Mouse (Mus musculus): ENCODE results near the gene Amn.

DNA sequence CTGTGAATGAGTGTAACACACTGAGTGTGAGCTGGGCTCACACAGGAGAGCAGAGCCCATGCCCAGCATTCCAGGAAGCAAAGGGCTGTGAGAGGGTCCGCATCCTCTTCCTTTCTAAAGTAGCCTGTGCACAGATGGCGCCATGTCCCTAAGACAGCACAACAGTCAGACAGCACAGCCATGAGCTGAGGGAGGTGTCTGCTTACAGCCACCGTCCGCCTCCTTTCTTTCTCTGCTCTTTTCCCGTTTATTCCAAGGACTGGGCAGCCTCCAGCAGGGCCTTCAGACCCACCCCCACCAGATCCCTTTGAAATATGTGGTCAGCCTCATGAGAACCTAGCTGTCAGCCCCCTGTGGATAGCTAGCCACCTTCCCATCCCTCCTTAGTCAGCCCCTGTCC is 5.7 kb upstream of the Amn start:
- no peak for TF ChIP-seq UBTF (IDR thresholded peaks at IDR 0.05; ENCODE audit: borderline replicate concordance, insufficient read depth, low read depth, low read length)
- no peak for TF ChIP-seq POLR2A (IDR thresholded peaks at IDR 0.05; ENCODE audit: control insufficient read depth in 1 of 2, insufficient read depth in 1 of 2, low read depth in 1 of 2, low read length in 2 of 2, poor library complexity in 1 of 2)
- TF ChIP-seq ETS1 (IDR thresholded peaks at IDR 0.05; ENCODE audit: low read depth, low read length), result no peak
- no peak for TF ChIP-seq TAL1 (IDR thresholded peaks at IDR 0.05; ENCODE audit: low read length)
- no peak for TF ChIP-seq POLR2AphosphoS2 (IDR thresholded peaks at IDR 0.05; ENCODE audit: low read length)
- TF ChIP-seq ZC3H11A (IDR thresholded peaks at IDR 0.05; ENCODE audit: low read depth, low read length), result no peak
- TF ChIP-seq TCF12 (IDR thresholded peaks at IDR 0.05; ENCODE audit: low read depth, low read length), result no peak
- no peak for TF ChIP-seq ELF1 (IDR thresholded peaks at IDR 0.05; ENCODE audit: low read depth, low read length)
- no peak for TF ChIP-seq CTCF (IDR thresholded peaks at IDR 0.05 in 2 of 3, conservative IDR thresholded peaks at IDR 0.05 in 1 of 3; ENCODE audit: control insufficient read depth in 1 of 3, insufficient read depth in 1 of 3, low read depth in 2 of 3, low read length in 3 of 3, poor library complexity in 1 of 3, severe bottlenecking in 1 of 3)

All from MEL (cell line).